Mouse (Mus musculus): ENCODE data around the gene Saa3. TPM values are rescaled to one million over a fixed set of nuclear protein-coding genes. Genes with fewer than 3 reads are reported as not detected.
"Not testable (repeated sequence)": the region's sequence is repeated elsewhere in the genome, so short reads cannot be mapped to it uniquely, and the experiment has no call there.

Saa3 gene
- polyA plus RNA-seq (2015; fragmentation: Nextera tagmentation; extraction: Ambion mirVana) = 0.42 and 0.55 TPM in 2 replicates

GRCm38 (mm10) chr7:46715600-46715999 lies at the start of gene Saa3:
Gene Saa3, minus strand, starts transcription at chr7:46715700.
- WGBS = 88% methylated on average over 5 of the region's 5 CpGs
- Histone ChIP-seq H3K36me3 (no peaks in the 10 kb centered on the region), H3K9ac (no peak within 1 kb of the TSS), H3K27ac (no peak within 1 kb of the TSS), H3K9me3 (replicated peaks) (no peaks in the 10 kb centered on the region), H3K4me1 (no peaks in the 10 kb centered on the region), H3K27me3 (peaks cover 4% of the 10 kb centered on the region; the same call in 1 of the 2 replicates), H3K4me3 (replicated peaks) (no peak within 1 kb of the TSS), H3K4me2 (no peak within 1 kb of the TSS)
- ATAC-seq (replicated peaks; ENCODE audit: low FRiP score) = no peak

GRCm38 (mm10) chr7:46764672-46765071 lies 49.2 kb upstream of the Saa3 start:
- Histone ChIP-seq H3K4me1 (no peaks in the 10 kb centered on the region), H3K4me3 (replicated peaks) (no peak overlapping the region), H3K27me3 (no peaks in the 10 kb centered on the region), H3K9me3 (replicated peaks) (no peaks in the 10 kb centered on the region), H3K4me2 (no peak overlapping the region), H3K27ac (no peak overlapping the region), H3K9ac (no peak overlapping the region), H3K36me3 (peaks cover 97% of the 10 kb centered on the region)
- WGBS = 97% methylated on average over 8 of the region's 8 CpGs
- no peak for ATAC-seq (replicated peaks; ENCODE audit: low FRiP score)

GRCm38 (mm10) chr7:46762601-46763000 lies 47.1 kb upstream of the Saa3 start:
- Histone ChIP-seq H3K9ac (no peak overlapping the region), H3K9me3 (replicated peaks) (no peaks in the 10 kb centered on the region), H3K4me1 (no peaks in the 10 kb centered on the region), H3K4me3 (replicated peaks) (no peak overlapping the region), H3K27ac (no peak overlapping the region), H3K27me3 (no peaks in the 10 kb centered on the region), H3K4me2 (no peak overlapping the region), H3K36me3 (peaks cover 94% of the 10 kb centered on the region)
- 94% methylated on average over 5 of the region's 5 CpGs for WGBS
- ATAC-seq (replicated peaks; ENCODE audit: low FRiP score) = no peak

- H3K27me3 ChIP-seq = no peaks in the 10 kb centered on the region
- WGBS = 80% methylated on average over 11 of the region's 11 CpGs
- ATAC-seq (replicated peaks; ENCODE audit: low FRiP score) = no peak
- H3K9ac ChIP-seq = no peak overlapping the region
- no peak overlapping the region for H3K4me2 ChIP-seq
- no peaks in the 10 kb centered on the region for H3K9me3 ChIP-seq (replicated peaks)
- H3K27ac ChIP-seq = no peak overlapping the region
- no peaks in the 10 kb centered on the region for H3K4me1 ChIP-seq
- no peak overlapping the region for H3K4me3 ChIP-seq (replicated peaks)
- H3K36me3 ChIP-seq = peaks cover 81% of the 10 kb centered on the region
Observed at GRCm38 (mm10) chr7:46761049-46761795, 45.7 kb upstream of the Saa3 start.

GRCm38 (mm10) chr7:46751490-46751889 lies 36.0 kb upstream of the Saa3 start, which contains the start of gene Saa2:
Gene Saa2, plus strand, starts transcription at chr7:46751790.
- no peak within 1 kb of the TSS for H3K4me2 ChIP-seq
- no peak for ATAC-seq (replicated peaks; ENCODE audit: low FRiP score)
- H3K9ac ChIP-seq = no peak within 1 kb of the TSS
- H3K27ac ChIP-seq = no peak within 1 kb of the TSS
- no peaks in the 10 kb centered on the region for H3K27me3 ChIP-seq
- 0 out of 2 replicates have a peak, but pooled peaks cover 2% of the 10 kb centered on the region for H3K4me1 ChIP-seq
- H3K9me3 ChIP-seq (replicated peaks) = no peaks in the 10 kb centered on the region
- whole genome bisulfite sequencing = 69% methylated on average over 3 of the region's 3 CpGs
- no peaks in the 10 kb centered on the region for H3K36me3 ChIP-seq
- no peak within 1 kb of the TSS for H3K4me3 ChIP-seq (replicated peaks)

GRCm38 (mm10) chr7:46748459-46748858 lies 33.0 kb upstream of the Saa3 start:
- WGBS = 59% methylated on average over 3 of the region's 3 CpGs
- Histone ChIP-seq H3K4me3 (replicated peaks) (no peak overlapping the region), H3K27me3 (no peaks in the 10 kb centered on the region), H3K9me3 (replicated peaks) (no peaks in the 10 kb centered on the region), H3K4me2 (no peak overlapping the region), H3K27ac (no peak overlapping the region), H3K36me3 (no peaks in the 10 kb centered on the region), H3K4me1 (0 out of 2 replicates have a peak, but pooled peaks cover 2% of the 10 kb centered on the region), H3K9ac (no peak overlapping the region)
- no peak for ATAC-seq (replicated peaks; ENCODE audit: low FRiP score)

- Histone ChIP-seq H3K9ac (no peak overlapping the region), H3K4me1 (0 out of 2 replicates have a peak, but pooled peaks cover 2% of the 10 kb centered on the region), H3K36me3 (no peaks in the 10 kb centered on the region), H3K9me3 (replicated peaks) (no peaks in the 10 kb centered on the region), H3K27ac (no peak overlapping the region), H3K4me3 (replicated peaks) (no peak overlapping the region), H3K27me3 (no peaks in the 10 kb centered on the region), H3K4me2 (no peak overlapping the region)
- 88% methylated on average over 7 of the region's 7 CpGs for WGBS
- ATAC-seq (replicated peaks; ENCODE audit: low FRiP score) = no peak
Observed at GRCm38 (mm10) chr7:46746381-46746780, 30.9 kb upstream of the Saa3 start.

- H3K27ac ChIP-seq = no peak overlapping the region
- 86% methylated on average over 3 of the region's 3 CpGs for WGBS
Observed at GRCm38 (mm10) chr7:46745816-46746215, 30.3 kb upstream of the Saa3 start.

GRCm38 (mm10) chr7:46742880-46743279 lies 27.4 kb upstream of the Saa3 start, which contains the start of gene Saa1:
Gene Saa1, minus strand, starts transcription at chr7:46742980.
- H3K4me2 ChIP-seq; H3K27me3 ChIP-seq; H3K36me3 ChIP-seq; ATAC-seq (replicated peaks; ENCODE audit: low FRiP score); H3K4me3 ChIP-seq (replicated peaks); H3K9ac ChIP-seq; H3K4me1 ChIP-seq; H3K9me3 ChIP-seq (replicated peaks); H3K27ac ChIP-seq: not testable (repeated sequence)
- 70% methylated on average over 3 of the region's 3 CpGs for WGBS

More at GRCm38 (mm10) chr7:46745816-46746215, 30.3 kb upstream of the Saa3 start:
- Histone ChIP-seq H3K27me3 (no peaks in the 10 kb centered on the region), H3K9ac (no peak overlapping the region), H3K36me3 (no peaks in the 10 kb centered on the region), H3K4me1 (0 out of 2 replicates have a peak, but pooled peaks cover 2% of the 10 kb centered on the region), H3K4me3 (replicated peaks) (no peak overlapping the region), H3K9me3 (replicated peaks) (no peaks in the 10 kb centered on the region), H3K4me2 (no peak overlapping the region)
- ATAC-seq (replicated peaks; ENCODE audit: low FRiP score) = no peak

- H3K9ac ChIP-seq; H3K36me3 ChIP-seq; H3K27ac ChIP-seq; ATAC-seq (replicated peaks; ENCODE audit: low FRiP score); H3K4me1 ChIP-seq; H3K9me3 ChIP-seq (replicated peaks); H3K4me3 ChIP-seq (replicated peaks); H3K27me3 ChIP-seq; H3K4me2 ChIP-seq: not testable (repeated sequence)
- 75% methylated on average over 5 of the region's 5 CpGs for WGBS
Observed at GRCm38 (mm10) chr7:46740041-46740440, 24.5 kb upstream of the Saa3 start.

GRCm38 (mm10) chr7:46738561-46739460 lies 23.3 kb upstream of the Saa3 start:
- Histone ChIP-seq H3K4me1 (no peaks in the 10 kb centered on the region), H3K9me3 (replicated peaks) (no peaks in the 10 kb centered on the region), H3K4me3 (replicated peaks) (no peak overlapping the region), H3K4me2 (no peak overlapping the region), H3K27ac (no peak overlapping the region), H3K36me3 (no peaks in the 10 kb centered on the region), H3K9ac (no peak overlapping the region), H3K27me3 (no peaks in the 10 kb centered on the region)
- 75% methylated on average over 12 of the region's 12 CpGs for WGBS
- no peak for ATAC-seq (replicated peaks; ENCODE audit: low FRiP score)

GRCm38 (mm10) chr7:46734983-46735382 lies 19.5 kb upstream of the Saa3 start:
- Histone ChIP-seq H3K4me3 (replicated peaks) (no peak overlapping the region), H3K9me3 (replicated peaks) (peaks cover 3% of the 10 kb centered on the region; the same call in 1 of the 2 replicates), H3K27ac (no peak overlapping the region), H3K4me2 (no peak overlapping the region), H3K4me1 (no peaks in the 10 kb centered on the region), H3K9ac (no peak overlapping the region), H3K27me3 (no peaks in the 10 kb centered on the region), H3K36me3 (no peaks in the 10 kb centered on the region)
- 78% methylated on average over 2 of the region's 2 CpGs for WGBS
- ATAC-seq (replicated peaks; ENCODE audit: low FRiP score) = no peak

Measured in kidney, embryonic 15.5 days (tissue).